Mouse (Mus musculus) liver, postnatal 0 days (tissue): Measurements from ENCODE around the gene Proca1.

Source experiments
- CTCF ChIP-seq: sonication (generic); IDR thresholded peaks from 2 replicates; pipeline ENCODE4 v1.5.1; 2016; ENCODE audit warnings: antibody characterized with exemption, low read depth
- EP300 ChIP-seq: IDR thresholded peaks from 2 replicates; pipeline ENCODE4 v1.6.1; 2016; ENCODE audit warnings: antibody characterized with exemption, low read depth, mild to moderate bottlenecking

DNA sequence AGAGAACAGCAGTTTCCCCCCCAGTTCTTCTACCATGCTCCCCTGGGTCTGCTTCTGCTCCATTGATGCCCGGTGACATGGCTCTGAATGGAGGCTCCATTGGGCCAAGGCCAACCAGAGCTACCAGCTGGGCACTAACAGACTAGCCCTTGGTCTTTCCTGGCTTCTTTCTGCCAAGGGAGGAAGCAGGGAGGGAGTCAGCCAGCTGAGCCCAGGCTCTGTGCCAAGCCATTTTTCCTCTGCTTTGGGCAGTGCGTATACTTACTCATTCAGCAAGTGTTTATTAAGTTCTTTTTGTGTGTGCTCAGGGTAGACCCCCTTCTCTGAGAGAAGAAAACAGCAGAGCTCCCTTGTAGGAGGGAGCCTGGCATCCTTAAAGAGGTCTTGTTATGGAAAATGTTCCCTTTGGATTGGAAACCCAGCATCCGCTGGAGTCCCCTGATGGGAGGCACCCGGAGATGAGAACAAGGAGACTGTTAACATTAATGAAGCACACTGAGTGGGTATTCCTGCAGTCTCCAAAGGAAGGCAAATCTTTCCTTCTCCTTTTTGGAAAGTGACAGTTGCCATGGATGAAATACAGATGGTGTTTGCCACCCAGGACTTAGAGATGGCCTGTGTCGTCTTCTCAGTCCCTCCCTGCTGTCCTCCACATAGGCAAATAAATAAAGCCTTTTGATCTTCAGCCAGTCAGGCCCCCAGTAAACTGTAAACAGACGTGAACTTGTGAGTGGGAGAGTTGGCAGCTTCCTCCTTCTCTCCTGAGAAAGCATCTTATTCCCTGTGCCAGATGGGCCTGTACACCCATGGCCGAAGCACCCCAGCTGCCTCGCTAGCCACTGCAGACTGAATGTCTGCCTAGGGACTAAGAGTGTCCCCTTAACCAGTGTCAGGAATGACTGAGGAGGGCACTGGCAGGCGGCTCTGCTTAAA lies 40.6 kb upstream of the Proca1 start:
- TF ChIP-seq EP300 (no peak), CTCF (no peak)
